Mouse (Mus musculus) kidney, embryonic 15.5 days (tissue): Measurements from ENCODE around the gene Dapp1. TPM values are rescaled to one million over a fixed set of nuclear protein-coding genes. Genes with fewer than 3 reads are reported as not detected.
A peak's percentile ranks its signal among the peaks of the same experiment; 100 is the strongest.
"Not testable (repeated sequence)": the region's sequence is repeated elsewhere in the genome, so short reads cannot be mapped to it uniquely, and the experiment has no call there.

ENCODE experiments used
- ATAC-seq: fragments of 200-750 bp; cut with Nextera tagmentation; replicated peaks from 2 replicates; pipeline ENCODE4 v1.8.0; 2017; ENCODE audit warnings: moderate TSS enrichment; ENCODE audit not compliant: low FRiP score
- H3K27ac ChIP-seq: fragments of 300-500 bp; sonication (generic); 2 replicates; pipeline ENCODE4 v1.5.1; 2015; ENCODE audit warnings: mild to moderate bottlenecking, inconsistent platforms
- H3K27me3 ChIP-seq: fragments of 300-500 bp; sonication (generic); 2 replicates; pipeline ENCODE4 v1.6.1; 2015; ENCODE audit warnings: inconsistent platforms
- H3K36me3 ChIP-seq: fragments of 300-500 bp; sonication (generic); 2 replicates; pipeline ENCODE4 v1.6.1; 2015; ENCODE audit warnings: inconsistent platforms
- H3K4me1 ChIP-seq: fragments of 300-500 bp; sonication (generic); 2 replicates; pipeline ENCODE4 v1.6.1; 2015; ENCODE audit warnings: inconsistent platforms
- H3K4me2 ChIP-seq: fragments of 300-500 bp; sonication (generic); 2 replicates; pipeline ENCODE4 v1.6.1; 2015; ENCODE audit warnings: moderate library complexity, mild to moderate bottlenecking, inconsistent platforms
- H3K4me3 ChIP-seq: fragments of 300-500 bp; sonication (generic); replicated peaks from 2 replicates; pipeline ENCODE4 v1.5.1; 2015; ENCODE audit warnings: mild to moderate bottlenecking, inconsistent platforms
- H3K9ac ChIP-seq: fragments of 300-500 bp; sonication (generic); 2 replicates; pipeline ENCODE4 v1.6.1; 2015; ENCODE audit warnings: mild to moderate bottlenecking, inconsistent platforms
- H3K9me3 ChIP-seq: fragments of 300-500 bp; sonication (generic); replicated peaks from 2 replicates; pipeline ENCODE4 v1.6.1; 2016; ENCODE audit warnings: inconsistent platforms
- WGBS: fragments of 180-500 bp; shearing (Covaris S2); methylation state at CpG from one replicate; pipeline ENCODE4 v1.1.7; 2015; ENCODE audit warnings: mixed read lengths; 5-methylcytosine and 5-hydroxymethylcytosine counted together
- polyA plus RNA-seq: library from polyadenylated mRNA; unstranded; fragments of >200 nt; fragmentation: Nextera tagmentation; extraction: Ambion mirVana; gene quantifications from 2 replicates; pipeline ENCODE4 v1.2.1, GENCODE M21; 2015

The Dapp1 gene
- polyA plus RNA-seq, 1 experiment from 2014 or later = 9.8 TPM

DNA sequence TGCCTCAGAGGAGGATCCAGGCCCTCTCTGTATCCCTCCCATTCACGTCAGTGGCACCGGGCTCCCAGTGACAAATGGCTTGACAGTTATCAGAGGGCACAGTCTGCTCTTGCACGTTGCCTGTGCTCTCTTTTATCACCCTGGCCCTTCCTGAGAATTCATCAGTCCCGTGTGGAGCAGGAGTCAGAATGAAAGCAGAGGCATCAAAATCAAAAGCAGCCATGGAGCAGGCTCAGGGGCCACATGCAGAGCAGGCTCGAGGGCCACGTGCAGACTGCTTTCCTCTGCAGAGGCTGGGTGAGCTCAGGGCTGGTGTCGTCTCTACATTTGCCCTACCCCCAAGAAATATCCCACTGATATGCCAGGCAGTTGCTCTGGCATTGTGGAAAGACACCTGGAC is 29.5 kb downstream of the Dapp1 start:
- 44% methylated on average over 7 of the region's 7 CpGs for WGBS
- peaks cover 27% of the 10 kb centered on the region for H3K4me1 ChIP-seq
- peak overlapping the region; percentile 73 for H3K27ac ChIP-seq
- no peak overlapping the region for H3K9ac ChIP-seq
- H3K4me2 ChIP-seq = no peak overlapping the region
- ATAC-seq = no peak; the same call in 1 of the 2 replicates
- no peaks in the 10 kb centered on the region for H3K36me3 ChIP-seq
- H3K27me3 ChIP-seq = no peaks in the 10 kb centered on the region
- H3K9me3 ChIP-seq = no peaks in the 10 kb centered on the region
- no peak overlapping the region for H3K4me3 ChIP-seq

DNA sequence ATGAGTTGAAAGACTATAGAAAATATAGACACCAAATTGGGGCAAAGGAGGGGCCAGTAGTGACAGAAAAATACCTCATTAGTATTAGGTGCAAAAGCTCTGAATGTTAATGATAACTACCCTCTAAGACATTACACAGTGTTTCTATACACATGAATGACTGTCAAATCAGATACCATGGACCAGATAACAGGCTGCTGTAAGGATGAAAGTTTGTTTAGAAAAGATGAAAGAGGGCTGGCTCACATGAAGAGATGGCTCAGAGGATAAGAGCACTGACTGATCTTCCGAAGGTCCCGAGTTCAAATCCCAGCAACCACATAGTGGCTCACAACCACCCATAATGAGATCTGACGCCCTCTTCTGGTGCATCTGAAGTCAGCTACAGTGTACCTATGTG is 30.0 kb downstream of the Dapp1 start:
- H3K36me3 ChIP-seq, H3K9me3 ChIP-seq, H3K27ac ChIP-seq, H3K27me3 ChIP-seq, ATAC-seq, H3K4me3 ChIP-seq, H3K4me2 ChIP-seq, H3K9ac ChIP-seq: not testable (repeated sequence)
- 89% methylated on average over 3 of the region's 3 CpGs for WGBS
- peaks cover 27% of the 10 kb centered on the region for H3K4me1 ChIP-seq

GRCm38 (mm10) chr3:137950191-137950885 is 31.0 kb downstream of the Dapp1 start:
- Histone ChIP-seq H3K4me3 (no peak overlapping the region), H3K27me3 (no peaks in the 10 kb centered on the region), H3K4me1 (peaks cover 20% of the 10 kb centered on the region), H3K36me3 (no peaks in the 10 kb centered on the region), H3K9me3 (no peaks in the 10 kb centered on the region), H3K9ac (no peak overlapping the region), H3K4me2 (no peak overlapping the region), H3K27ac (no peak overlapping the region)
- 82% methylated on average over 10 of the region's 10 CpGs for WGBS
- no peak for ATAC-seq

- Histone ChIP-seq H3K36me3 (no peaks in the 10 kb centered on the region), H3K4me2 (no peak overlapping the region), H3K27ac (no peak overlapping the region), H3K9me3 (no peaks in the 10 kb centered on the region), H3K4me3 (no peak overlapping the region), H3K27me3 (no peaks in the 10 kb centered on the region), H3K4me1 (peaks cover 9% of the 10 kb centered on the region), H3K9ac (no peak overlapping the region)
- 80% methylated on average over 4 of the region's 4 CpGs for WGBS
- no peak for ATAC-seq
Observed at GRCm38 (mm10) chr3:137947525-137947924, 33.8 kb downstream of the Dapp1 start.

- WGBS = 92% methylated on average over 3 of the region's 3 CpGs
- Histone ChIP-seq H3K27ac (no peak overlapping the region), H3K9ac (no peak overlapping the region), H3K27me3 (no peaks in the 10 kb centered on the region), H3K4me3 (no peak overlapping the region), H3K36me3 (no peaks in the 10 kb centered on the region), H3K9me3 (no peaks in the 10 kb centered on the region), H3K4me1 (peaks cover 2% of the 10 kb centered on the region), H3K4me2 (no peak overlapping the region)
- no peak for ATAC-seq
Observed at GRCm38 (mm10) chr3:137946827-137947226, 34.5 kb downstream of the Dapp1 start.

DNA sequence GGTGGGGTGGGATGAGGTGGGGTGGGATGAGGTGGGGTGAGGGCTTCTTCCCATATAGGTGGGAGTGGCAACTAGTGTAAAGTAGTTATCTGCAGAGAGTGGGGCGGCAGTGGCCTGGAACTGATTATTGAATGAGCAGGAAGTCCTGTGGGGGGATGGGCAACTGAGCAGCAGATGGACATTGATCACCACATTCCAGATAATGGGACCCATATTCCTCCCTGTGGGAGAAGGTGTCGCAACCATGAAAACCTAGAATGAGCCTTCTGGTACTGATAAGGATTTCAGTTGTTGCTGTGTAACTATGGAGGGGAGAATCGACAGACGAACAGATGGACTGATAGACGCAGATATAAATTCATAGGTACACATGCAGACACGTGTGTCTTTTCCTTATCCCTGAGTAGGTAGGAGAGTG is 37.6 kb downstream of the Dapp1 start:
- Histone ChIP-seq H3K4me1 (no peaks in the 10 kb centered on the region; the same call in 1 of the 2 replicates), H3K36me3 (no peaks in the 10 kb centered on the region), H3K27ac (no peak overlapping the region), H3K4me2 (no peak overlapping the region), H3K27me3 (no peaks in the 10 kb centered on the region), H3K9me3 (no peaks in the 10 kb centered on the region), H3K4me3 (no peak overlapping the region), H3K9ac (no peak overlapping the region)
- 88% methylated on average over 6 of the region's 6 CpGs for WGBS
- ATAC-seq = no peak

DNA sequence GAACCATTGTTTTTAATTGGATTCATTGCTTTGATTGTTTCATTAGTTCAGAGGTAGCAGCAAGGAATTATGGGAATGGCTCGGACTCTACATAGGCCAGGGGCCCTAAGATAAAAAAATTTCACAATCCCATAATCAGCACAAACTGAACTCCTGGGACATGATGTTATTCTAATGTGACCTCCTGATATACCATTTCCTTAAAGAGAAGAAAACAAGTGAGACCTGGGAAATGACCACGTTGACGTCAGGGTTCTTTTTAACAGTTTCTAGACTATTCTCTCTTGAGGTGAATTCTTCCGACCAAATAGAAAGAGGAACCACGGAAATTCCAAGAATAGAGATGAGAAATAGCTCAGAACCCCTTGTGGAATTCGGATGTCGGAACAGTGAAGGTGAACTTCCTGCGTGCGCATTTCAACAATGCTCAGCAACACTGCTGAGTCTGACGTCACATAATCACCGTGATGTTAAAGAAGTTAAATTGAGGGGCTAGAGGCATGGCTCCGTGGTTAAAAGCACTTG is 39.2 kb downstream of the Dapp1 start:
- H3K27ac ChIP-seq = no peak overlapping the region
- no peaks in the 10 kb centered on the region; the same call in 1 of the 2 replicates for H3K4me1 ChIP-seq
- H3K4me3 ChIP-seq = no peak overlapping the region
- H3K4me2 ChIP-seq = no peak overlapping the region
- ATAC-seq = no peak
- H3K9me3 ChIP-seq = no peaks in the 10 kb centered on the region
- 87% methylated on average over 12 of the region's 12 CpGs for WGBS
- H3K36me3 ChIP-seq = no peaks in the 10 kb centered on the region
- no peak overlapping the region for H3K9ac ChIP-seq
- H3K27me3 ChIP-seq = no peaks in the 10 kb centered on the region

GRCm38 (mm10) chr3:137941555-137941954 is 39.8 kb downstream of the Dapp1 start:
- Histone ChIP-seq H3K4me3 (no peak overlapping the region), H3K36me3 (no peaks in the 10 kb centered on the region), H3K27me3 (no peaks in the 10 kb centered on the region), H3K27ac (no peak overlapping the region), H3K9me3 (no peaks in the 10 kb centered on the region), H3K4me2 (no peak overlapping the region), H3K4me1 (peaks cover under 1% of the 10 kb centered on the region; the same call in 1 of the 2 replicates), H3K9ac (no peak overlapping the region)
- no peak for ATAC-seq

GRCm38 (mm10) chr3:137940757-137941156 is 40.6 kb downstream of the Dapp1 start:
- Histone ChIP-seq H3K9me3 (no peaks in the 10 kb centered on the region), H3K4me1 (peaks cover 5% of the 10 kb centered on the region; the same call in 1 of the 2 replicates), H3K4me2 (no peak overlapping the region), H3K27me3 (no peaks in the 10 kb centered on the region), H3K9ac (no peak overlapping the region), H3K36me3 (no peaks in the 10 kb centered on the region), H3K4me3 (no peak overlapping the region), H3K27ac (no peak overlapping the region)
- 73% methylated on average over 4 of the region's 4 CpGs for WGBS
- ATAC-seq = no peak

GRCm38 (mm10) chr3:137938608-137939007 is 42.7 kb downstream of the Dapp1 start:
- Histone ChIP-seq H3K9ac (no peak overlapping the region), H3K36me3 (0 out of 2 replicates have a peak, but pooled peaks cover under 1% of the 10 kb centered on the region), H3K4me1 (peaks cover 5% of the 10 kb centered on the region), H3K9me3 (no peaks in the 10 kb centered on the region), H3K4me3 (0 out of 2 replicates have a peak overlapping the region, but pooled peaks have one; percentile 11), H3K4me2 (peak overlapping the region; percentile 19; the same call in 1 of the 2 replicates), H3K27me3 (no peaks in the 10 kb centered on the region), H3K27ac (no peak overlapping the region)
- peak; percentile 52; the same call in 1 of the 2 replicates for ATAC-seq
- WGBS = 48% methylated on average over 6 of the region's 6 CpGs

DNA sequence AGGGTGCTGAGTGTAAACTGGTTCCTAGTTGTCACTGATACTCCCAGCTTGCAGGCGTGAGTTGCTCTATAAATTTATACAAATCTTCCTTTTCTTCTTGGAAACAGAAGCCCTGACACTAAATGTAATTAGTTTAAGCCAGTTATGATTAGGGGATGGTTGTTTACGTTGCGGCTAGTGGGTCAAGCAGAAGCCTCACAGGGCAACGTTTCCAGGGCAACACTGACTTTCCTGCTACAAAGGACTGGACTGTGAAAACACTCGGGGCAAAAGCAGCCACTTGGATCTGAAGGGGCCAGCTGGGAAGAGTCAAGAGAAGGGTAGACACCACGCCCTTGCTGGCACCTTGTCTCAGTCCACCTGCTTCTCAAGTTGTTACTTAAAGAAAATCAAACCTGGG is 44.8 kb downstream of the Dapp1 start:
- H3K4me3 ChIP-seq = no peak overlapping the region
- H3K27ac ChIP-seq = no peak overlapping the region
- no peak for ATAC-seq
- H3K9ac ChIP-seq = no peak overlapping the region
- no peak overlapping the region for H3K4me2 ChIP-seq
- 25% methylated on average over 6 of the region's 6 CpGs for WGBS
- H3K9me3 ChIP-seq = no peaks in the 10 kb centered on the region
- H3K27me3 ChIP-seq = no peaks in the 10 kb centered on the region
- H3K36me3 ChIP-seq = peaks cover 9% of the 10 kb centered on the region; the same call in 1 of the 2 replicates
- peaks cover 13% of the 10 kb centered on the region for H3K4me1 ChIP-seq

GRCm38 (mm10) chr3:137935570-137936525 is 45.5 kb downstream of the Dapp1 start:
- 32% methylated on average over 5 of the region's 5 CpGs for whole genome bisulfite sequencing
- ATAC-seq = no peak
- peaks cover 14% of the 10 kb centered on the region; the same call in 1 of the 2 replicates for H3K36me3 ChIP-seq

More at GRCm38 (mm10) chr3:137935570-137936525, 45.5 kb downstream of the Dapp1 start:
- Histone ChIP-seq H3K9me3 (no peaks in the 10 kb centered on the region), H3K4me1 (peaks cover 13% of the 10 kb centered on the region), H3K4me3 (no peak overlapping the region), H3K27ac (no peak overlapping the region), H3K27me3 (no peaks in the 10 kb centered on the region), H3K9ac (no peak overlapping the region), H3K4me2 (no peak overlapping the region)
